Mouse (Mus musculus) bone marrow macrophage, adult 2 months (primary cell): Measurements from ENCODE around the gene Cdc26. TPM values are rescaled to one million over a fixed set of nuclear protein-coding genes. Genes with fewer than 3 reads are reported as not detected.

Experiments
- H3K27ac ChIP-seq: 2 replicates; pipeline ENCODE4 v1.5.1; 2012; ENCODE audit warnings: low read depth, low read length; ENCODE audit not compliant: insufficient read depth
- H3K4me1 ChIP-seq: 2 replicates; pipeline ENCODE4 v1.6.1; 2012; ENCODE audit warnings: low read length; ENCODE audit not compliant: control insufficient read depth, insufficient read depth
- H3K4me3 ChIP-seq: 2 replicates; pipeline ENCODE4 v1.5.1; 2012; ENCODE audit warnings: mild to moderate bottlenecking, low read length, moderate library complexity; ENCODE audit not compliant: insufficient read depth
- CTCF ChIP-seq: IDR thresholded peaks from 2 replicates; pipeline ENCODE4 v1.5.1; 2012; ENCODE audit warnings: low read depth, mild to moderate bottlenecking, low read length, moderate library complexity
- POLR2A ChIP-seq: IDR thresholded peaks from 2 replicates; pipeline ENCODE4 v1.6.1; 2012; ENCODE audit warnings: mild to moderate bottlenecking, low read depth, low read length, borderline replicate concordance
- polyA plus RNA-seq: library from polyadenylated mRNA; stranded (reverse); fragments of >200 nt; gene quantifications from 2 replicates; pipeline ENCODE4 v1.2.4, GENCODE M21; 2012; ENCODE audit not compliant: missing spikeins, insufficient read depth, insufficient read length

The Cdc26 gene
- polyA plus RNA-seq, 1 experiment, result 54.8 TPM

- no peak overlapping the region for H3K4me3 ChIP-seq
- no peak overlapping the region for H3K27ac ChIP-seq
- H3K4me1 ChIP-seq, result no peaks in the 10 kb centered on the region
- TF ChIP-seq POLR2A, result no peak
- TF ChIP-seq CTCF, result no peak
Observed at GRCm38 (mm10) chr4:62383207-62383606, 25.2 kb downstream of the Cdc26 start.

GRCm38 (mm10) chr4:62379724-62380381 lies 28.6 kb downstream of the Cdc26 start:
- no peak overlapping the region for H3K4me3 ChIP-seq
- TF ChIP-seq CTCF, result no peak
- TF ChIP-seq POLR2A, result no peak
- H3K27ac ChIP-seq, result no peak overlapping the region
- H3K4me1 ChIP-seq, result no peaks in the 10 kb centered on the region

GRCm38 (mm10) chr4:62376123-62376522 lies 32.3 kb downstream of the Cdc26 start:
- no peak overlapping the region for H3K27ac ChIP-seq
- H3K4me1 ChIP-seq, result no peaks in the 10 kb centered on the region; the same call in 1 of the 2 replicates
- no peak overlapping the region for H3K4me3 ChIP-seq
- TF ChIP-seq POLR2A (no peak), CTCF (no peak)

- H3K27ac ChIP-seq, result no peak overlapping the region
- H3K4me3 ChIP-seq, result no peak overlapping the region
- no peak for TF ChIP-seq POLR2A
- no peak for TF ChIP-seq CTCF
- H3K4me1 ChIP-seq, result peaks cover 10% of the 10 kb centered on the region
Observed at GRCm38 (mm10) chr4:62374342-62374741, 34.1 kb downstream of the Cdc26 start.

GRCm38 (mm10) chr4:62373668-62374067 lies 34.8 kb downstream of the Cdc26 start:
- peaks cover 14% of the 10 kb centered on the region for H3K4me1 ChIP-seq
- no peak overlapping the region for H3K4me3 ChIP-seq
- TF ChIP-seq POLR2A, result no peak
- no peak for TF ChIP-seq CTCF
- no peak overlapping the region for H3K27ac ChIP-seq

GRCm38 (mm10) chr4:62372818-62373520 lies 35.5 kb downstream of the Cdc26 start:
- Histone ChIP-seq H3K27ac (no peak overlapping the region), H3K4me1 (peaks cover 16% of the 10 kb centered on the region), H3K4me3 (no peak overlapping the region)
- TF ChIP-seq POLR2A (no peak), CTCF (no peak)

GRCm38 (mm10) chr4:62372410-62372809 lies 36.0 kb downstream of the Cdc26 start:
- Histone ChIP-seq H3K4me1 (peaks cover 21% of the 10 kb centered on the region), H3K4me3 (no peak overlapping the region), H3K27ac (no peak overlapping the region)
- no peak for TF ChIP-seq POLR2A
- TF ChIP-seq CTCF, result no peak

- no peak for TF ChIP-seq CTCF
- no peak for TF ChIP-seq POLR2A
- H3K27ac ChIP-seq, result 0 out of 2 replicates have a peak overlapping the region, but pooled peaks have one; percentile 5
- H3K4me3 ChIP-seq, result no peak overlapping the region
- H3K4me1 ChIP-seq, result peaks cover 28% of the 10 kb centered on the region
Observed at GRCm38 (mm10) chr4:62369091-62369490, 39.4 kb downstream of the Cdc26 start.

- Histone ChIP-seq H3K27ac (no peak overlapping the region), H3K4me1 (peaks cover 28% of the 10 kb centered on the region), H3K4me3 (no peak overlapping the region)
- no peak for TF ChIP-seq POLR2A
Observed at GRCm38 (mm10) chr4:62367586-62367985, 40.9 kb downstream of the Cdc26 start.

GRCm38 (mm10) chr4:62366291-62366690 lies 42.2 kb downstream of the Cdc26 start:
- H3K4me1 ChIP-seq, result peaks cover 30% of the 10 kb centered on the region
- TF ChIP-seq CTCF (no peak), POLR2A (no peak)
- no peak overlapping the region for H3K4me3 ChIP-seq
- no peak overlapping the region for H3K27ac ChIP-seq
